Mouse (Mus musculus) thymus, postnatal 25 days (tissue): ENCODE data around the gene Vstm4.

ENCODE experiments used
- DNase-seq: peaks from one replicate; pipeline ENCODE4 v3.0.0; 2022

Vstm4 gene

GRCm38 (mm10) chr14:32856681-32857328 is at the start of gene Vstm4:
Gene Vstm4 (plus strand): TSS chr14:32856756.
- DNase-seq = no peak

- no peak for DNase-seq
Observed at GRCm38 (mm10) chr14:32810111-32810510, 46.4 kb upstream of the Vstm4 start.

GRCm38 (mm10) chr14:32812429-32812828 is 44.1 kb upstream of the Vstm4 start:
- DNase-seq = no peak

- DNase-seq = no peak
Observed at GRCm38 (mm10) chr14:32814961-32815360, 41.6 kb upstream of the Vstm4 start.

GRCm38 (mm10) chr14:32816533-32816932 is 40.0 kb upstream of the Vstm4 start:
- no peak for DNase-seq

- no peak for DNase-seq
Observed at GRCm38 (mm10) chr14:32817258-32817657, 39.3 kb upstream of the Vstm4 start.

- DNase-seq = no peak
Observed at GRCm38 (mm10) chr14:32819297-32819696, 37.3 kb upstream of the Vstm4 start.

- DNase-seq = no peak
Observed at GRCm38 (mm10) chr14:32822812-32823211, 33.7 kb upstream of the Vstm4 start.

- DNase-seq = no peak
Observed at GRCm38 (mm10) chr14:32823861-32824260, 32.7 kb upstream of the Vstm4 start.

- DNase-seq = no peak
Observed at GRCm38 (mm10) chr14:32824267-32825150, 32.0 kb upstream of the Vstm4 start.

GRCm38 (mm10) chr14:32825426-32826032 is 31.0 kb upstream of the Vstm4 start:
- no peak for DNase-seq

- no peak for DNase-seq
Observed at GRCm38 (mm10) chr14:32827165-32827564, 29.4 kb upstream of the Vstm4 start.

GRCm38 (mm10) chr14:32827994-32828650 is 28.4 kb upstream of the Vstm4 start:
- no peak for DNase-seq

GRCm38 (mm10) chr14:32833847-32834246 is 22.7 kb upstream of the Vstm4 start, which contains the start of gene Fam170b:
Gene Fam170b (plus strand): TSS chr14:32833962.
- DNase-seq = no peak

GRCm38 (mm10) chr14:32835181-32835580 is 21.4 kb upstream of the Vstm4 start:
- DNase-seq = no peak

GRCm38 (mm10) chr14:32835596-32835995 is 21.0 kb upstream of the Vstm4 start:
- no peak for DNase-seq

GRCm38 (mm10) chr14:32836191-32836590 is 20.4 kb upstream of the Vstm4 start:
- no peak for DNase-seq

GRCm38 (mm10) chr14:32842052-32842451 is 14.5 kb upstream of the Vstm4 start:
- DNase-seq = no peak

- DNase-seq = no peak
Observed at GRCm38 (mm10) chr14:32854059-32854458, 2.5 kb upstream of the Vstm4 start.

GRCm38 (mm10) chr14:32856246-32856645 is 310 bp upstream of the Vstm4 start:
- DNase-seq = no peak

- DNase-seq = no peak
Observed at GRCm38 (mm10) chr14:32858361-32858760, 1.8 kb downstream of the Vstm4 start.

GRCm38 (mm10) chr14:32858941-32859510 is 2.5 kb downstream of the Vstm4 start:
- no peak for DNase-seq
